Mouse (Mus musculus) liver, adult 2 months (tissue): ENCODE results near the gene Prkag2.

ENCODE experiments used
- CTCF ChIP-seq: fragments of 200-500 bp; IDR thresholded peaks from 2 replicates; pipeline ENCODE4 v1.5.1; 2011; ENCODE audit warnings: low read depth, low read length, control low read depth
- POLR2A ChIP-seq: fragments of 200-500 bp; IDR thresholded peaks from 2 replicates; pipeline ENCODE4 v1.6.1; 2011; ENCODE audit warnings: low read length, control low read depth; ENCODE audit not compliant: insufficient read depth; ENCODE audit errors: extremely low read depth

- TF ChIP-seq POLR2A: no peak
- no peak for TF ChIP-seq CTCF
Measured at GRCm38 (mm10) chr5:24860635-24861448, 239.6 kb downstream of the Prkag2 start.
